Mouse (Mus musculus): ENCODE measurements around the gene Lrrn2.
"Not testable (repeated sequence)": the region's sequence is repeated elsewhere in the genome, so short reads cannot be mapped to it uniquely, and the experiment has no call there.

Lrrn2 gene

DNA sequence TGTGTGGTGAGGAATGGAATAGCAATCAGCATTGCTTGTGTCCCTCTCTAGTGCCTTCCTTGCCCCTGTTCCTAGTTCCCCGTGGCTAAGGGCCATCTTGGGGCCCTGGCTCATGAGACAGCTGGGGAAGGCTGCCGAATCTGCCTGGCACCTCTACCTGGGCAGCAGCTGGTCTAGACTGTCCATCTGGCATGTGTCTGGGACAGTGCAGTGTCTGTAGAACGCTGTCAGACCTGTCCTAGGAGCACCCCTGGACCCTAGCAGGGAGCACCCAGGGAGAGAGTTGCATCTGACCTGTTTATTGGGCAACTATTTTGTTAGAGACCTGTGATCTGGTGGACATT, 48.8 kb downstream of the Lrrn2 start:
- in situ Hi-C loops (cut with MseI, MboI), result no loop called here

DNA sequence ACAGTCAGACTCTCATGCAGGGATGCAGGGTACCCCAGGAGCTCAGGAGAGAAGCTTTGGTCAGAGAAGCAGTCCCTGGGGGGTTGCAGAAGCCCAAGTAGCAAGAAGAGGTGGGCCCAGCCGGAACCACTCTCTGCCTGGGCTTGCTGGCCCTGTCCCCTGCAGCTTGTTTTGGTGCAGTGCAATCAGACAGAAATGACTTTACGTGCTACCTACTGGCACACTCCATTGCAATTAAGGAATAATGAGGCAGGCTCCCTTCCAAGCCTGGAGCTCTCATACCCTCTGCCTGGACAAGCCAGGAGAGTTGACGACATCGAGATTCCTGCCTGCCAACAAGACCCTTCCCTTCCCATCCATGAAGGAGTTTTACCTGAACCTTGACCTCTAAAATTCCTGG, 50.2 kb downstream of the Lrrn2 start:
- in situ Hi-C loops (cut with MseI, MboI), result no loop called here

DNA sequence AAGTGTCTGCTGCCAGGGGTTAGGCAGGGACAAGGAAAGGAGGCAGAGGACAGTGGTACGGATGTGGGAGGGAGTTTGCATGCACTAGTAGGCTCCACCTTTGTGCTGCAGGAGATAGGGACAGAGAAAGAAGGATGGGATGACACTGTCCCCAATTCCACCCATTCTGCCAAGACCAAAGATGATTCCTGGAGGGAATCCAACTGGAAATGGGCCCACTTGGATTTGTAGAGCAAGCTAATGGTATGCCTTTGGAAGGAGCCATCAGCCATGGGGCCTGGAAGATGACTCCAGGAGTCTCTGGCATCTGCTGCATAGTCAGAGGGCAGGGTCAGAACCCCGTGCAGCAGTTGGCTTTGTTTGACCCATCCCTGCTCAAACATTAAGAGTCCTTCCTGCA, 52.3 kb downstream of the Lrrn2 start:
- in situ Hi-C loops (cut with MseI, MboI), result no loop called here

DNA sequence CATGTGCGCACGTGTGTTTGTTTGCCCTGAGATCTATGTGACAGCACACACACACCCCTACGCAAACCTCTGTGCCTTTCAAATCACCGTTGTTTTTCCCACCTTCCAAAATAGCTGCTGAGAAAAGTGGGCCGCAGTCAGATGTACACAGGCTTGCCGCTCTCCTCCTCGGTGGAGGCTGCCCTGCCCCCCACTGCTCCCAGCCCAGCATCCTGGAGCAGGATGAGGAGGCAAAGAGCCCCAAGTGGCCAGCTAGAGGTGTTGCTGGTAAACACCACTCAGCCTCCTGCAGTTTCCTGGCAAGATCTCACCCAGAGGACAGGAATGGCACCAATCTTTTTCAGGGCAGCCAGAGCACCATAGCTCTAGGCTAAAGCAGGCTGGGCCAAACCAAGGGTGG, 54.8 kb downstream of the Lrrn2 start:
- in situ Hi-C loops (cut with MseI, MboI), result no loop called here

DNA sequence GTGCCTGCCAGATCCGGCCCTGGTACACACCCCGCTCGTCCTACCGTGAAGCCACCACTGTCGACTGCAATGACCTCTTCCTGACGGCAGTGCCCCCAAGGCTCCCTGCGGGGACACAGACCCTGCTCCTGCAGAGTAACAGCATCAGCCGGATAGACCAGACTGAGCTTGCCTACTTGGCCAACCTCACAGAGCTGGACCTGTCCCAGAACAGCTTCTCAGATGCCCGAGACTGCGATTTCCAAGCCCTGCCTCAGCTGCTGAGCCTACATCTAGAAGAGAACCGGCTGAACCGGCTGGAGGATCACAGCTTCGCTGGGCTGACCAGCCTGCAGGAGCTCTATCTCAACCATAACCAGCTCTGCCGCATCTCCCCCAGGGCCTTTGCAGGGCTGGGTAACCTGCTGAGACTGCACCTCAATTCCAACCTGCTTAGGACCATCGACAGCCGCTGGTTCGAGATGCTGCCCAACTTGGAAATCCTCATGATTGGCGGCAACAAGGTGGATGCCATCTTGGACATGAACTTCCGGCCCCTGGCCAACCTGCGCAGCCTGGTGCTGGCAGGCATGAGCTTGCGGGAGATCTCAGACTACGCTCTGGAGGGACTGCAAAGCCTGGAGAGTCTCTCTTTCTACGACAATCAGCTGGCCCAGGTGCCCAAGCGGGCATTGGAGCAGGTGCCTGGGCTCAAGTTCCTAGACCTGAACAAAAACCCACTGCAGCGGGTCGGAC, 57.4 kb downstream of the Lrrn2 start:
- in situ Hi-C loops (cut with MseI, MboI), result no loop called here

DNA sequence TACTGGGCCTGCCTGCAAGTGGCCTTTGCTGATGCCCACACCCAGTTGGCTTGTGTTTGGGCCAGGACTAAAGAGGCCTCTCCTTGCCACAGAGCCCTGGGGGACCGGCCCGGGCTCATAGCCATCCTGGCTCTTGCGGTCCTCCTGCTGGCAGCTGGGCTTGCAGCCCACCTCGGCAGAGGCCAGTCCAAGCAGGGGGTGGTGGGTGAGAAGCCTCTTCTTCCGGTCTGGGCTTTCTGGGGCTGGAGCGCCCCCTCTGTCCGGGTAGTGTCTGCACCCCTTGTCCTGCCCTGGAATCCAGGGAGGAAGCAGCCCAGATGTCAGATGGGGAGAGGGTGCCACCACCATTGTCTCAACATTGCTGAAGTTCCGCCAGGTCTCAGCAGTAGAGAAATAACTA, 58.9 kb downstream of the Lrrn2 start:
- in situ Hi-C loops (cut with MseI, MboI), result no loop called here

DNA sequence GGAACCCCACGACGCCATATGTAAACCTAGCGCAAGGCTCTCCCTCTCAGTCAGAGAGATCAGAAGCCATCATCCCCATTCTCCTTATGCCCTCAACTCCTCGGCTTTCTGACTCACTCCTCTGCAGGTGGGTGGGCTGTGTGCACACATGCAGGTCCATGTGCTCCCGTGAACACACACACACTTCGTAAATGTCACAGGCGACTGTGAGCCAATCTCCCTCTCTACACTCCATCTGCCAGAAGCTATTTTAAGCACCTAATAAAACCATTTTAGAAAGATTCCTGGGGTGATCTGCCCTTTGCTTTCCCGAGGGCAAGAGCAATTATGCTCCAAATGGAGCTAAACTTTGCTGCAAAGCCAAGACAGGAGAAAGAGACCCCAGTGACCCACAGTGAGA, 65.8 kb downstream of the Lrrn2 start:
- in situ Hi-C loops (cut with MseI, MboI), result no loop called here

DNA sequence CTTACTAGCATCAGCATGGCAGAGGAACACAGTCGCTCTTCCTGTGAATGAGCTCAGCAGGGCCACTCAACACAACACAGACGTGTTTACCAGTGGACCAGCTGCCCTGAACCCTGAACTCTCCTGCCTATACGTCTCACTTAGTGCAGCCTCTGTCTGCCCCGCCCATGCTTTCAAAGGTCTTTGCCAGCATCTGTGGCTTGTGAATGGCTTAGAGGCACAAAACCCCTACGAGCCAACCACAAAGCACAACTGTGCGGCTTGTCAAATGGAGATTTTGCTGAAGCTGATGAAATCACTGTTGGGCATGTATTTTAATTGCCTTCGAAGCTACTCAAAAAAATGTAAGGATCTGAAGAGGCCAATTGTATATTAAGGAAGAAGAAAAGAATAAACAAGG, 67.7 kb downstream of the Lrrn2 start:
- in situ Hi-C loops (cut with MseI, MboI), result no loop called here

DNA sequence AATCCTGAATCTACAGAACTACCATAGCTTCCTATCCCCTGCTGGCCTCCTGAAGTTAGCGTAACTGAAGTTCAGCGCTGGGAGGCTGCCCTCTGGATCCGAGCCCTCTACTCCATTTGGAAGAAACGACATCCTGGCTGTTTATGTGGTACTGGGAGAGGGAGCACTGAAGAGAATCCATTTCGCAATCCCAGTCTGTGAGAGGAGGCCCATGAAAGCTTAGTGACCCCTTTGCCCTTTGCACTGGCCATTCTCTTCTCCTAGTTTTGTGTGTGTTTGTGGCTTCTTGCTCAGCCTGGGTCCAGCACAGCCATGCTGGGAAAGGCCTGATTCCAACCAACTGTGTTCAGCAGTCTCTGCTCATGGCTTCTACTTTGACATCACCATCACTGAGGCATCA, 76.7 kb downstream of the Lrrn2 start:
- in situ Hi-C loops (cut with MseI, MboI), result no loop called here

DNA sequence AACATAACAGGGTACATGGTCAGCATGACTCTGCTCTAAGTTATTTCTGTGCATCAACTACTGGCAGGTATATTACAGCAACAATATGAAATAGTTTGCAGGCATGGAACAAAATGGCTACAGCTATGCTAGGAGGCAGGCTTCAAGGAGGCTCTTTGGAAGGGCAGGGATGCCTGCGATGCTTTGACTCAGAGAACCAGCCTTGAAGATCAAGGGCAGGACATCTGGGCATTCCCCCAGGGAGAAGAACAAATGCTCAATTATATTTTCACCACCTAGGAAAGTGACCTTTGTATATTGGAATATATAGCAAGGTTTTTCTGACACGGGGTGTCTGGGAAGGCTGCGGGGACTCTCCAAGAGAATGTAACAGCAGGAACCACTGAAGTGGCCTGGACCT, 81.7 kb downstream of the Lrrn2 start:
- in situ Hi-C loops (cut with MseI, MboI), result no loop called here

DNA sequence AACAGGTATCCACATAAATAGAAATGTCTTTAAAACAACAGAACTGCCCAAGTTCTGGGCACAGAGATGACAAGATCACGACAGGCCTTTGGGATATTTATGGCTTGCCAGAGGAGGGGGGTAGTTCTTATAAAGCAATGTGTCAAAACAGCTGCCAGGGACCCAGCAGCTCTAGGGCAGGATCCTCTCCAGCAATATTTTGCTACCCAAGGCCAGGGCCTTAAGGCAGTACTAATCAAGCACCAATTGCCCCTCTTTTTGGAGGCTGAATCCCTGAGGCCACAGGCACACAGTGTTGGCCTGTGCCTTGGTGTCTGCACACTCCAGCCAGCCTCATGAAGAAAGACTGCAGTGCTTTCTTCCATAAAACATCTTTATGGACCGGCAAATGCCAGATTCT, 84.0 kb downstream of the Lrrn2 start:
- in situ Hi-C loops (cut with MseI, MboI), result no loop called here

DNA sequence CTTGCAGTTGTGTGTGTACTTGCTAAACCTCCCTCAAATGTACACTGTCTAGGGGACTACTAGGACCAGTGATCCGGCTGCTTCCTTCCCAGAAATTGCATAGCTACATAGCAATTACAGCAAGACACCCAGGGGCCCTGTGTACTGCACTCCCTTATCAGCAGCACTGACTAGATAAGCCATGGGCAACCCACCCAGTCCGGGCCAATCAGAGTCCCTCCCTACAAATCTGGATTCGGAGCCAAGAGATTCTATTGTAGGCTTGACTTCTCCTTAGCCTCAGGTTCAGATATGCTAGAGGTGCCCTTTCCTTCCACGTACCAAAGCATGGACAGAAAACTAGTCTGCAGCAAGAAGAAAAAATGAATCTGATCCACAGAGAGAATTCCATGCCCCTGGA, 84.6 kb downstream of the Lrrn2 start:
- in situ Hi-C loops (cut with MseI, MboI), result loop anchor here (5.0 kb wide), 1 partner anchor 202 kb away; no protein-coding TSS in a partner anchor

DNA sequence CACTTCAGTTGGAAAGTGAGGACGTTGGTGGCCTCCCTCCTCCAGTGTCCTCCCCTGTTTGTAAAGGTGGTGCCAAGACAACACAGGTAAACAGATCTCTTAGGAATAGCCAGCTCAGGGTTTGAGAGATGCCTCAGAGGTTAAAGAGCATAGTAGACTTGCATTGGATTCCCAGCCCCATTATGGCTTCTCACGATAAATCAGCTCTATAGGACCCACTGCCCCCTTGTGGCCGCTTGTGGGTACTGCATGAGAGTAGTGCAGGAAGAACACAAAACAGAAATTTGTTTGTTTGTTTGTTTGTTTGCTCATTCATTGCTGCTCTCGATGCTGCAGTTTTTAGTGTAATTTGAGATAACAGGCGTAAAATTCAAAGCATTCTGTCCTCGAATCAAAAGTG, 88.6 kb downstream of the Lrrn2 start:
- in situ Hi-C loops (cut with MseI, MboI), result loop anchor here (5.0 kb wide), 1 partner anchor 206 kb away; no protein-coding TSS in a partner anchor

DNA sequence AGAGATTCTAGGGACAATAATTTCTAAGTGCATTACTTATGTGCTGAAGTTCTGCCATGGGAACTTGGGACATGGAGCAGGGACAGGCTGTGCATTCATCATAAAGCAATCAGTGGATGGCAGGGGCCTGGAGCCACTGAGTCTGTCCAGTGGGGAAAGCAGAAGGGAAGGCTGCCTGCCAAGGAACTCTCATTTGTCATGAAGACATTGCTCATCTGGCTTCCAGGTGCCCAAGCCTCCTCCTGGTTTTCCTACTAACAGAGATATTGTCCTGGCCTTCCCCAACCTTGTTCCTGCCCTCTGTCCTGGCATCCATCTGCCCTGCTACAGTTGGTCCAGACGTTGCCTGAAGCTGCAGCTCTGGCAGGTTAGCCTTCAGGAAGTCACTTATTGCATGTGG, 97.3 kb downstream of the Lrrn2 start:
- in situ Hi-C loops (cut with MseI, MboI), result no loop called here

DNA sequence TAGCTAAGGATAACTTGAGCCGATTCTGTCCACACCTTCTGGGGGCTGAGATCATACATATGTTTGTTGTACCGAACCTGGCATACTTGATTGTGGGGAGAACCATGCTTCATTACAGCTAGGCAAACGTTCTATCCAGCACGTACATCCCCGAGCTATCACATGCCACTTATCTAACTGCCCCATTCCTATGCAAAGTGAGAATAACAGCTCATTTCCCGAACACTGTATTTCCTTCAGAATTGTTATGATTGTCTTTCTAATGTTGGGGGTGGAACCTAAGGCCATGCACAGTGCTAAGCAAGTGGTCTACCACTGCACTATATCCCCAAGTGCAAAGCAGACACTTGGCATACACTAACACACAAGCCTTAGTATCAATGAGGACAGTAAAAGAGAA, 101.2 kb downstream of the Lrrn2 start:
- in situ Hi-C loops (cut with MseI, MboI), result no loop called here

DNA sequence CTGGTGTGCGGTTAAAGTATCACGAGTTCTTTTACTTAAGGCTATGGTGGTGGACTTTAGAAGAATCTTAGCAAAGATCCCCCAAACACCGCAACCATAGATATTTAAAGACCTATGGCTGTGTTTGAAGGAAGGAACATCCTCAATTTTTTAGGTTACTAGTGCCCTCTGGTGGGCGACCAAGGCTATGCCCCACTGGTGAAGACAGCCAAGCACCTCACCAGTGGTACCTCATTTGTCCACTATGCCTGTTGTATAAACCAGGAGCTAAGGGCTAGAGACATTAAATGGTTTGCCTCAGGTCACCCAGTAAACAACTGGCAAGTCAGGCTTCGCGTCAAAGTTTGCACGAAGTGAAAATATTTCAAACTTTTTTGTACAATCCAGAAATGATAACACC, 102.7 kb downstream of the Lrrn2 start:
- in situ Hi-C loops (cut with MseI, MboI), result no loop called here

DNA sequence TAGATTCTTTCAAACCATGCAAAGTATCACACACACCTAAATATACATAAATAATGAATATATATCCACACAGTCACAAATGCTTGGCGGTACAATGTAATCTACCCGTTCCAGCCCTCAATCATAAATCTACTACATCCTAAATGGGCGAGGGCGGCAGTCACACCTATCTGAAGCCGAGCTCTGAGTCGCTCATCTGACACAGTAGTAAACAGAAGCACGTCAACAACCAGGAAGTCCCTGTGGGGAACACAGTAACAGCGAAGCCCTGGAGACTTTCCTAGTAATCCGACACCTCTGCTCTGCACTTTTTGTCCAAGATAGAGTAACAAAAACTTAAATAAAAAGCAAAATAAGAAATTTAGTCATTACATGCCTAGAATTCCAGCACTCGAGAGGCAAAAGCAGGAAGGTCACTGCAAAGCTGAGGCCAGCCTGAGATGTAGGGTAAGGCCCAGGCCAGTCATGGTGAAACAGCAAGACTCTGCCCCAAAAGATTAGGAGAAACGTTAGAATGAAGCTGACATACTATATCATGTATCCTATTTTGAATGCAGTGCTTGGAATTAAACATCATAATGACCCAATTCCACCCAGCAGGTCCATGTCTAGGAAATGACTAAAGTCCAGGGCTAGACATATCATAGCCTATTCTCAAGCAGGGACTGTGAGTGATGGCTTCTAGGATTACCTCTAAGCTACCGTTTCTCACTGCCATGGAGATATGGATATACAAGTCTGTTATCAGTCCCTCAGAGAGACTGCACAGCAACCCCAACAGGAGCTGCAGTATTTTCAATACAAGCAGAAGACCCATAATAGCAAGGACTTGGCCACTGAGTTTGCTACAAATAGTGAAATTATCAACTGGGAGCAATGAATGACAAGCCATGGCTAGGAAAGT, 108.7 kb downstream of the Lrrn2 start:
- in situ Hi-C loops (cut with MseI, MboI), result not testable (repeated sequence)

Data from mouse trophoblast stem cell (cell line).